Mouse (Mus musculus): ENCODE data around the gene Il10rb. TPM values are rescaled to one million over a fixed set of nuclear protein-coding genes. Genes with fewer than 3 reads are reported as not detected.
A peak's percentile ranks its signal among the peaks of the same experiment; 100 is the strongest.

The Il10rb gene
- 55.1 and 57.3 TPM in 2 replicates for total RNA-seq (2017)

DNA sequence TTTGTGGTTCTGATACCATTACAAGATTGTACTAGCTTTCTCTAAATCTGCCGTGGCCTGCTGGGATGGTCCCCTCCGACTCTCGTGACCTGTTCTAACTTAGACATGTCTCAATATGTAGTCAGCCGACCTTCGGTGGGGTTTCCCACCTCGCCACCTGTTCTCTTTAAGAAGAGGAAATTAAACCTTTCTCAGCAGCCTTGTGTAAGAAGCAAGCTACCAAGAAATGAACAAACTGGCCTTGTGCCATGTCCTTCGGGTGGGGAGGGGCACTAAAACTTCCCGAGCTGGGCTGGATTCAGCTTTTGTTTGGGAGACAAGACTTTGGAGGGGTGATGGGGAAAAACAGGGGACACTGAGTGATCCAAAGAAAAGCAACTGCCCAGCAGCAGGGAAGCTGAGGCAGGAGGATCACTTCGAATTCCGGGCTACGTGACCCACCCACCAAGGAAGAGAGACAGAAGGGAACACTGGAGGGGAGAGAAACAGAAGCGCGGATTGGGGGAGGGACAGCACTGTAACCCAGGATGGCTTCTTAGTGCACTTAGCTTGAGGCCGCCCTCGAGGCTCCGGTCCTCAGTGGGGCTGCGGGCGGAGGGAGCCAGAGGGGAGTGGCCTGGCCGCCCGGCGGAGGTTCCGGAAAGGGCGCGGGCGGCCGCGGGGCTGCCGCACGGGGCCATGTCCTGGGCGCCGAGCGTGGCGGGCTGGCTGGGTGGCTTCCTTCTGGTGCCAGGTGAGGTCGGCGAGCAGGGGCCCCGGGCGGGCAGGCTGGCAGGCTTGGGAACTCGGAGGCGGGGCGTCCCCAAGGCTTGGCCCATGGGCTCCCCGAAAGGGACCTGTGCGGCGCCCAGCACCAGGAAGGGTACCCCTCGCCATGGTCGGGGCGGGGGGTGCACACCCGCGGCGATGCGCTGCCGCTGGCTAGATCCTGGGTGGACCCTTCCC is at the start of gene Il10rb:
Il10rb (plus strand) TSS at position 525 of the 945 bp plus-strand sequence.
- peak; percentile 80 to 83 for ATAC-seq (replicated peaks in 1 of 2; ENCODE audit: insufficient read depth in 1 of 2, low FRiP score in 2 of 2, low TSS enrichment in 1 of 2, low read depth in 1 of 2, poor library complexity in 2 of 2, severe bottlenecking in 2 of 2)

DNA sequence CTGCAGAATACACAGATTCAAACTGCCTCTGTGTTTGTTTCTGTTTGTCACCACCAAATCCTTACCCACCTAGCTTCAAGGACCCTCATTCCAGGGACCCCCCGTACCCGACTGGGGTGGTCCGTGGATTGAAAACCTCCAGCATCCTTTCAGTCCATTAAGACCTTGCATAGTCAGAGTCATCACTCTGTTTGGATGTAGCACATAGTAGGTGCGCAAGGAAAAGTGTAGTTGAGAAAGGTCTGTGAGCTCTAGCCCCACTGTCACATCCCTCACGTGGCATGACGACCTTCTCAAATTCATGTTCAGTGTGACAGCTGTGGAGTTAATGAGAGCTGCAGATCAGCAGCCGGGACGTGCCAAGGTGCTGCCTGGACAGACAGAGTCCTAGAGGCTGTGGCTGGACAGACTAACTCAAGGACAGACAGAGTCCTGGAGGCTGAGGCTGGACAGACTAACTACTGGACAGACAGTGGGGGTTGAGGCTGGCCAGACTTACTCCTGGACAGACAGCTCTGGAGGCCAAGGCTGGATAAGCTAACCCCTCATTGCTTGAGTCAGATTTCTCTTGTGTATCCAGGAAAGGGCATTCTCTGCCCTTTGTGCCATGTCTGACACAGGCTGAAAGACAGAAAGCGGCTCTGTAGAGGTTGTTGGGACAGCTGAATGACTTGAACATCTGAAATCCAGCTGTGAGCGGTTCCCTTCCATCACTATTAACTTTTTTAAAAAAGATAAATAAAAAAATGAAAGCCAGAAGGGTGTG is 49.0 kb upstream of the Il10rb start:
- ATAC-seq (replicated peaks in 1 of 2; ENCODE audit: insufficient read depth in 1 of 2, low FRiP score in 2 of 2, low TSS enrichment in 1 of 2, low read depth in 1 of 2, poor library complexity in 2 of 2, severe bottlenecking in 2 of 2): no peak

DNA sequence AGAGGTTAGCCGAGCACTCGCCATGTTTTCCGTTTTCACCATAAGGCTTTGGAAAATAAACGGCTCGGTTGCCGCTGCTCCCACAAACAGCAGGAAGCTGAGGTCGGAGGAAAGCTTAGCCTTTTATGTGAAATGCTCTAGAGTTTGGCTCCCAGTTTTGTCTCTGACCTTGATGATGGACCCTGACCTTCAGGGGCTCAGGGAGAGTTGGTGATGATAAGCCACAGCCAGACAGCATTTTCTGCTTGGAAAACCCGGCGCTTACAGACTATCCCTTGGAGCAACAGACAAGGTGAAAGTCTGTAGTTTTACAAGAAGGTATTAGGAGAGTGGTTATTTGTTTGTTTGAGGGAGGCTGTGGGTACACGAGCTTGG is 48.5 kb upstream of the Il10rb start:
- ATAC-seq (replicated peaks in 1 of 2; ENCODE audit: insufficient read depth in 1 of 2, low FRiP score in 2 of 2, low TSS enrichment in 1 of 2, low read depth in 1 of 2, poor library complexity in 2 of 2, severe bottlenecking in 2 of 2): no peak

DNA sequence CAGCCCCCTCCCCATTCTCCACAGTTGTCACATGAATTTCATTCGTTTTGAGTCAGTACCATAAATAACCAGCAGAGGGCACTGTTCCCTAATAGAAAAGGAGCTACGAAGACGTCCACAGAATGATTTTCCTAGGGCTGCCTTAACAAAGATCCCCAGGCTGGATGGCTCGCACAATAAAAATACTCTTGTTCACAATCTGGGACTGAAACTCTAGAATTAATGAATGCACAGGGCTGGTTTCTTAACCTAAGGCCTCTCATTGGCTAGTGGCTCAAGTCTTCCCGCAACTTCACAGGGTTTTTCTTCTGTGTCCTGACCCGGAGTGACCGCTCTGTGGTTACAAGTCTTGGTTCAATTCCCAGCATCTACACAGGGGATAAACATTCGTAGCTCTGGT is 47.4 kb upstream of the Il10rb start:
- peak in 1 of 2 experiments; percentile 18; a peak in 1 of 4 replicates for ATAC-seq (replicated peaks in 1 of 2; ENCODE audit: insufficient read depth in 1 of 2, low FRiP score in 2 of 2, low TSS enrichment in 1 of 2, low read depth in 1 of 2, poor library complexity in 2 of 2, severe bottlenecking in 2 of 2)

GRCm38 (mm10) chr16:91359531-91359930 is 46.4 kb upstream of the Il10rb start:
- ATAC-seq (replicated peaks in 1 of 2; ENCODE audit: insufficient read depth in 1 of 2, low FRiP score in 2 of 2, low TSS enrichment in 1 of 2, low read depth in 1 of 2, poor library complexity in 2 of 2, severe bottlenecking in 2 of 2): no peak

DNA sequence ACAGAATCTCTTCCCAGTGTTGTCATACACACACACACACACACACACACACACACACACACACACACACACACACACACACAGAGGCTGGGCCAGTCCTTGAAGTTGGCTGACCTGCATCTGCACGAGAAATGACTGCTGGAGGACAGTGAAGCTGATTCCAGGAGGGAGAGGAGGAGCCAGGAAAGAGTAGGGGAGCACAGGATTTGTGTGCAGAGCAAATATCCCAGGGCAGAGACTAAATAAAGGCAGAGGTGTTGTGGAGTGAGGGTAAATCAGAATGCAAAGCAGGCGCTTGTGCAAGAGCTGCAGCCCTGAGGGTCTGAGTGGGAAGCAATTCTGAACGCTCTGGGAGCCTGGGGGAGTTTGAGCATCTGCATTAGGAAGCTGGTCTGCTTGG is 45.8 kb upstream of the Il10rb start:
- ATAC-seq (replicated peaks in 1 of 2; ENCODE audit: insufficient read depth in 1 of 2, low FRiP score in 2 of 2, low TSS enrichment in 1 of 2, low read depth in 1 of 2, poor library complexity in 2 of 2, severe bottlenecking in 2 of 2): no peak

DNA sequence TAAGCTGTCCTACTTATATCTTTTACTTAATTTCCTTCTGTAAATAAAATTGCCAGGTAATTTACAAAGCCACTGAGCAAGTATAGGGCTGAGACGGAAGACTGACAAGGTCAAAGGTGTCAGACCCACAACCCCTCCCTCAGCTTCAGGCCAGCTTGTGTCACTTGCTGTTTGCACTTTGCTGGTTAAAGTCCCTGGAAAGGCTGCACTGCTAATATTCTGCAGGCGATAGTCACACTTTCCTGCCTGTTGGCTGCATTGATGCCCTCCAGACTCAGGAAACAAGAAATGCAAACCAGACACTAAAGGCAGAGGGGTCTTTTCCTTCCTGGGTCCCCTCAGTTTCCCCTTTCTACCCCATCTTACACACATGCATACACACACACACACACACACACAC is 44.0 kb upstream of the Il10rb start:
- no peak for ATAC-seq (replicated peaks in 1 of 2; ENCODE audit: insufficient read depth in 1 of 2, low FRiP score in 2 of 2, low TSS enrichment in 1 of 2, low read depth in 1 of 2, poor library complexity in 2 of 2, severe bottlenecking in 2 of 2)

DNA sequence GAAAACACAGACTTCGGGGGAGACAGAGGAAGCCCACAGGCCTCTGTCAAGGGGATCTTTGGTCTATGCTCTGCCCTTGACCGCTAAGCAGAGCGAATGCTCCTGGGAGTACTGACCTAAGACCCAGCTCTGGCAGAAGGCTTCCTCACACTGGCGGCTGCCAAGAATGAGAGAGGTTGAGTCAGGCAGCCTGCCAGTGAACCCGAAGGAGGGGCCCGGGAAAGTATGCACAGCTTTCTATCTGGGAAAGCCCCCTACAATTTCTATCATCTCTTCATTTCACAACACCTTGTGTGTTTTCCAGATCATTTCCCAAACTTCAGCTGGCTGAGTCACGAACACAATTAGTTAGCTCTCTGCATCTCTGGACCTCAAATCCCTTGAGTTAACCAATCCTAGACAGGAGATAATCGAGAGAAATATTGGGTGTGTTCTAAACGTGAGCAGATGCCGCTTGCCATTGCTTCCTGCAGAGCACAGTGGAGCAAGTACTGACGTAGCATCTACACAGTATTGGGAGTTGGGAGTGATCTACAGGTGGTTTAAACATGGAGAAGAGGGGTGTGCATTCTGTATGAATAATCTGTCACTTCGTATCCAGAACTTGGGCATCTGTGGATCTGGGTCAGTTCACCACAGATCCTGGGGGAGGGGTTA is 43.2 kb upstream of the Il10rb start:
- no peak for ATAC-seq (replicated peaks in 1 of 2; ENCODE audit: insufficient read depth in 1 of 2, low FRiP score in 2 of 2, low TSS enrichment in 1 of 2, low read depth in 1 of 2, poor library complexity in 2 of 2, severe bottlenecking in 2 of 2)

GRCm38 (mm10) chr16:91363483-91363882 is 42.5 kb upstream of the Il10rb start:
- ATAC-seq (replicated peaks in 1 of 2; ENCODE audit: insufficient read depth in 1 of 2, low FRiP score in 2 of 2, low TSS enrichment in 1 of 2, low read depth in 1 of 2, poor library complexity in 2 of 2, severe bottlenecking in 2 of 2): no peak

- peak; percentile 90 to 93 for ATAC-seq (replicated peaks in 1 of 2; ENCODE audit: insufficient read depth in 1 of 2, low FRiP score in 2 of 2, low TSS enrichment in 1 of 2, low read depth in 1 of 2, poor library complexity in 2 of 2, severe bottlenecking in 2 of 2)
Measured at GRCm38 (mm10) chr16:91366567-91366966, 39.4 kb upstream of the Il10rb start.

DNA sequence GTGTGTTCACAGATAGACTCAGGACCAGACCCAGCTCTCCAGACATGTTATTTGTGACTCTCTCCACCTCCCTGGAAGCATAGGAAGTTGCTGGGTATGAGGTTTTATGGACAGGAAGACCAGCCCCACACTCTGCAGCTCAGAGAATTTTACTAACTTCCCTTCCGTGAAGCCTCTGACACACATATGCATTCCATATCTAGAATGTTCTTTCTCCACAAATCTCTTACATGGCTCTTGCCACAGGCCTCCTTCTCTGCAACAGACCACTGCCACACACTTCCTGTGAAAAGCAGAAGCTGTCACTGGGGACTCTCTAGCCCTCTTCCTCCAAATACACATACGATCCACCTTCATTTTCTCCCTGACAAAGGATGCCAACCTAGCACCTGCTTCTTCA is 38.9 kb upstream of the Il10rb start:
- peak; percentile 89 for ATAC-seq (replicated peaks in 1 of 2; ENCODE audit: insufficient read depth in 1 of 2, low FRiP score in 2 of 2, low TSS enrichment in 1 of 2, low read depth in 1 of 2, poor library complexity in 2 of 2, severe bottlenecking in 2 of 2)

GRCm38 (mm10) chr16:91372577-91373472 is 33.1 kb upstream of the Il10rb start, which contains the start of gene Ifnar2:
TSS of gene Ifnar2 (plus strand) at chr16:91372783.
- peak; percentile 86 to 91 for ATAC-seq (replicated peaks in 1 of 2; ENCODE audit: insufficient read depth in 1 of 2, low FRiP score in 2 of 2, low TSS enrichment in 1 of 2, low read depth in 1 of 2, poor library complexity in 2 of 2, severe bottlenecking in 2 of 2)

- no peak for ATAC-seq (replicated peaks in 1 of 2; ENCODE audit: insufficient read depth in 1 of 2, low FRiP score in 2 of 2, low TSS enrichment in 1 of 2, low read depth in 1 of 2, poor library complexity in 2 of 2, severe bottlenecking in 2 of 2)
Measured at GRCm38 (mm10) chr16:91373473-91374252, 32.3 kb upstream of the Il10rb start.

DNA sequence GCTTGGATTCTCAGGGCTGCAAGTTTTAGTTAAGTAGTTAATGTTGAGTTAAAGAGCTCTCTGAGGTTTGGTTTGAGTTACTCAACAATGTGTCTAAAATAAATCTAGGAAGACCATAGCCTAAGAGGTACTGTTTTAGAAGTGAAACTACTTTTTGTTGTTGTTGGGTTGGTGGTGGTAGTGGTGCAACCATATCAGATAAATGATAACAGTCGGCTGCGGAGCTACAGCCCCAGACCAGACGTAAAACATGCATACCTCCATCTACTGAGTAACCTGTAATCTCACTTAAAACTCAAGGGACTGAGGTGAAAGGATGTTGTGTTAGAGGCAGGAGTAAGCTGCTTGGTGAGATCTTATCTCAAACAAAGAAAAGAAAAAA is 31.7 kb upstream of the Il10rb start:
- no peak for ATAC-seq (replicated peaks in 1 of 2; ENCODE audit: insufficient read depth in 1 of 2, low FRiP score in 2 of 2, low TSS enrichment in 1 of 2, low read depth in 1 of 2, poor library complexity in 2 of 2, severe bottlenecking in 2 of 2)

GRCm38 (mm10) chr16:91376701-91377100 is 29.3 kb upstream of the Il10rb start:
- no peak for ATAC-seq (replicated peaks in 1 of 2; ENCODE audit: insufficient read depth in 1 of 2, low FRiP score in 2 of 2, low TSS enrichment in 1 of 2, low read depth in 1 of 2, poor library complexity in 2 of 2, severe bottlenecking in 2 of 2)

- no peak for ATAC-seq (replicated peaks in 1 of 2; ENCODE audit: insufficient read depth in 1 of 2, low FRiP score in 2 of 2, low TSS enrichment in 1 of 2, low read depth in 1 of 2, poor library complexity in 2 of 2, severe bottlenecking in 2 of 2)
Measured at GRCm38 (mm10) chr16:91378431-91378986, 27.5 kb upstream of the Il10rb start.

Measured in hematopoietic stem cell, adult 5-6 weeks (primary cell).